Mouse (Mus musculus) spleen, adult 2 months (tissue): ENCODE data around the gene Mcpt4.

ENCODE experiments used
- CTCF ChIP-seq: fragments of 200-500 bp; IDR thresholded peaks from 2 replicates; pipeline ENCODE4 v1.5.1; 2011; ENCODE audit warnings: mild to moderate bottlenecking, inconsistent platforms; ENCODE audit not compliant: insufficient read depth, insufficient read length, insufficient replicate concordance; ENCODE audit errors: extremely low read depth
- POLR2A ChIP-seq: fragments of 200-500 bp; IDR thresholded peaks from 2 replicates; pipeline ENCODE4 v1.6.1; 2011; ENCODE audit warnings: low read depth, low read length, inconsistent platforms

- TF ChIP-seq CTCF: no peak
- no peak for TF ChIP-seq POLR2A
Measured at GRCm38 (mm10) chr14:56098940-56099339, 36.8 kb upstream of the Mcpt4 start.
